Mouse (Mus musculus): ENCODE measurements around the gene Elavl3. TPM values are rescaled to one million over a fixed set of nuclear protein-coding genes. Genes with fewer than 3 reads are reported as not detected.
A peak's percentile ranks its signal among the peaks of the same experiment; 100 is the strongest.

Elavl3 gene
- total RNA-seq, 2 experiments from 2014 or later, result not detected

GRCm38 (mm10) chr9:22017208-22017825 is 34.5 kb downstream of the Elavl3 start:
- ATAC-seq (replicated peaks; ENCODE audit: low FRiP score, low TSS enrichment, poor library complexity, severe bottlenecking), result no peak

DNA sequence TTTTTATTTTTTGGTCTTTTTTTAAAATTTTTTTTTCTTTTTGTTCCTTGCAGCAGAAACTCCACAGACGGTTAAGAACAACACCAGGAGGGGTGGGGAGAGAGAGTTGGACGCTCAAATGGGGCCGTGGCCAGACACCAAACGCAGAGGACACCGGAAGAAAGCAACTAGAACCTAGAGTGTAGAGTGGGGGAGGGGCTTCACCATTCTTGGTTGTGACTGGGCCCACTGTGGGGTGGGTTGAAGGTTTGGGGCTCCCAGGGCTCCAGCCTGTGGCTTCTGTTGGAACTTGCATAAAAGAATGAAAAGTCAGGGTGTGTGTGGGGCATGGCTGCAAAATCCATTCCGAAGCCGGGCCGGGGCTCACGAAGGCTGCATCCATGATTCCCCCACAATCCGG is 35.6 kb downstream of the Elavl3 start:
- no peak for ATAC-seq (replicated peaks; ENCODE audit: low FRiP score, low TSS enrichment, poor library complexity, severe bottlenecking)

- ATAC-seq (replicated peaks; ENCODE audit: low FRiP score, low TSS enrichment, poor library complexity, severe bottlenecking), result no peak
Observed at GRCm38 (mm10) chr9:22012731-22013130, 39.1 kb downstream of the Elavl3 start.

- no peak for ATAC-seq (replicated peaks; ENCODE audit: low FRiP score, low TSS enrichment, poor library complexity, severe bottlenecking)
Observed at GRCm38 (mm10) chr9:22011055-22011454, 40.8 kb downstream of the Elavl3 start.

GRCm38 (mm10) chr9:22004546-22004945 is 47.3 kb downstream of the Elavl3 start:
- ATAC-seq (replicated peaks; ENCODE audit: low FRiP score, low TSS enrichment, poor library complexity, severe bottlenecking), result no peak

- ATAC-seq (replicated peaks; ENCODE audit: low FRiP score, low TSS enrichment, poor library complexity, severe bottlenecking), result peak; percentile 47
Observed at GRCm38 (mm10) chr9:22003163-22003554, 48.7 kb downstream of the Elavl3 start.

DNA sequence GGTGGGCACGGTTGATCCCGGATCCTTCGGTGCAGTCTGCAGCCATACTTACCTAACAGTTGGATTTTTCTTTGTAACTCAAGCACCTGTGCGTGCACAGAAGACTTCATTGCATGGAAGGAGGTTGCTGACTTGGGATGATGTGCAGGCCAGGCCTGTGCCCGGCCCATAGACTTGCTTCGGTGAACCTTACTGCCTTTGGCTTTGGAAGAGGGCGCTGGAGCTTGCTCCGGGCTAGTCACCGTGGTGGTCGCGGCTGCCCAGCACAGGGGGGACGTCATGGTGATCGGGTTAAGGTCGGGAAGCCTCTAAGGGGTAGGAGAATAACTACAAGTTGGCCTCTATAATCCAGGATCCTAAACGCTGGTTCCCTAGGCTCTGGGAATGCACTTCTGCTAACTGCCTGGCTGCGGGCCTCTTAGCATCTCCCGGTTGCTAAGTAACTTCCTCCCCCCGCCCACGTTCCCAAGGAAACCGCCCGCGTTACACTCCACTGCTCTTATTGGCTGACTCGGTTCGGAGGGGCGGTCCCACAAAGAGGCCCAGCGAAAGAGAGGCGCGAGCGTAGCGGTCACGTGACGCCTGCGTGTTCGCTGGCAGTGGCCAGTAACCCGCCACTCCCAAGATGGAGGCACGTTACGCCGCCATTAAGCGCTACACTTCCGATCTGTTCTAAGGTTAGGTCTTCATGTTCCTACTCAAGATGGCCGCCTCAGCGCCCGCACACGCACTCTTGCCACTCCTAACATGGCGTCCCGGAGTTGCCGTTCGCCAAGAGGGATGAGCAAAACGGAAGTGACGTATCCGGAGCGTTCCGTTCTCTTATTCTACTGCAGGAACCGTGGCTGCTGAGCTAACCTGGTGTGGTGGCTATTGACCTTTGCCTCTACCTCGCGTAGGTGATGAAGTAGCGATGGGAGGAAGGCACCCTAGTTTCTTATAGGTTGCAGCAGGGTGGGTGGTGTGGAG is 49.3 kb downstream of the Elavl3 start, which contains the start of the genes Ccdc151 and Prkcsh:
Ccdc151 (minus strand) TSS at position 441 of the 969 bp plus-strand sequence.
Prkcsh (plus strand) TSS at position 613 of the 969 bp plus-strand sequence.
- peak; percentile 95 for ATAC-seq (replicated peaks; ENCODE audit: low FRiP score, low TSS enrichment, poor library complexity, severe bottlenecking)

DNA sequence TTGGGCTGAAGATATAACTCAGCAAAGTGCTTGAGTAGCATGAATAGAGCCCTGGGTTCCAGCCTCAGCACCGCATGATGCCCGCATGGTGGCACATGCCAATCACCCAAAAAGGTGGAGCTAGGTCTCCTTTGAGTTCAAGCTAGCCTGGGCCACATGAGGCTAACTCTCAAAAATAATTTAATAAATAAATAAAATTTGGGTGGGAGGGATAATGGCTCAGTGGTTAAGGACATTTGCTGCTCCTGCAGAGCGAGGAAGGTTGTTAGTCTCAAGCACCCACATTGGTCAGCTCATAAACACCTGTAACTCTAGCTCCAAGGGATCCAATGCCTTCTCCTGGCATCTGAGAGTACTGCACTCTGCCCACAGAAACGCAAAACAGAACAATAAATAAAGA is 50.2 kb downstream of the Elavl3 start:
- ATAC-seq (replicated peaks; ENCODE audit: low FRiP score, low TSS enrichment, poor library complexity, severe bottlenecking), result no peak

DNA sequence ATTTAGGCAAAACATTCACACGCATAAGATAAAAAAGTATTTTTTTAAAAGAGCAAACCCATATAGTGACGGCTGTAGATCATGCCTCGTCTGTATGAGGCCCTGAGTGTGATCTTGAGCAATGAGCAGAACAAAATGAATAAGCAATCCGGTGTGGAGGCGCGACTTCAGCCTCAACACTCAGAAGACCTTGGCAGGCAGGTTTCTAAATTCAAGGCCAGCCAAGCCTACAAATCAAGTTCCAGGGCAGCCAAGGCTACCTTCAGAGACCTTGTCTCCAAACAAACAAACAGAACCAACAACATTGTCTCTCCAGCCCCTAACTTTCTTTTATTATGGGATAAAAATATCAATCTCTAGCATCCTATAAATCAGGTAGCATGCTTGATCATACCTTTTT is 51.5 kb downstream of the Elavl3 start:
- ATAC-seq (replicated peaks; ENCODE audit: low FRiP score, low TSS enrichment, poor library complexity, severe bottlenecking), result no peak

GRCm38 (mm10) chr9:21996178-21996867 is 55.5 kb downstream of the Elavl3 start:
- ATAC-seq (replicated peaks; ENCODE audit: low FRiP score, low TSS enrichment, poor library complexity, severe bottlenecking), result no peak

DNA sequence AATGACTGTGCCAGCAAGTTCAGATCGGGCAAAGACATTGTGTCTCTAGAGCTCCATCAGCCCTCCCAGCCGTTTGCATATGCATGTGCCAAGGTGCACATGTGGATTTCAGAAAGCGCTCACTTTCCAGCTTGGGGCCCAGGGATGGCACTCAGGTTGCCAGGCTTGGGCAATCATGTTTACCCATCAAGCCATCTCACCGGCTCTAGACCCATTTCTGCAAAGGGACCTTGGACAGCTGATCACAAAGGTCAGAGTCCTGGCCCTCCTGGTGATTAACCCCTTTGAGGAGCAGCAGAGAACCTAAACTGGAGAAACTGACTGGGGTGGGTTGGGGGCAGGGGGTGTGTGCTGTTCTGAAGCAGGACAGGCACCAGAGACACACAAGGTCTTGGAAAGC is 59.6 kb downstream of the Elavl3 start:
- ATAC-seq (replicated peaks; ENCODE audit: low FRiP score, low TSS enrichment, poor library complexity, severe bottlenecking), result no peak

DNA sequence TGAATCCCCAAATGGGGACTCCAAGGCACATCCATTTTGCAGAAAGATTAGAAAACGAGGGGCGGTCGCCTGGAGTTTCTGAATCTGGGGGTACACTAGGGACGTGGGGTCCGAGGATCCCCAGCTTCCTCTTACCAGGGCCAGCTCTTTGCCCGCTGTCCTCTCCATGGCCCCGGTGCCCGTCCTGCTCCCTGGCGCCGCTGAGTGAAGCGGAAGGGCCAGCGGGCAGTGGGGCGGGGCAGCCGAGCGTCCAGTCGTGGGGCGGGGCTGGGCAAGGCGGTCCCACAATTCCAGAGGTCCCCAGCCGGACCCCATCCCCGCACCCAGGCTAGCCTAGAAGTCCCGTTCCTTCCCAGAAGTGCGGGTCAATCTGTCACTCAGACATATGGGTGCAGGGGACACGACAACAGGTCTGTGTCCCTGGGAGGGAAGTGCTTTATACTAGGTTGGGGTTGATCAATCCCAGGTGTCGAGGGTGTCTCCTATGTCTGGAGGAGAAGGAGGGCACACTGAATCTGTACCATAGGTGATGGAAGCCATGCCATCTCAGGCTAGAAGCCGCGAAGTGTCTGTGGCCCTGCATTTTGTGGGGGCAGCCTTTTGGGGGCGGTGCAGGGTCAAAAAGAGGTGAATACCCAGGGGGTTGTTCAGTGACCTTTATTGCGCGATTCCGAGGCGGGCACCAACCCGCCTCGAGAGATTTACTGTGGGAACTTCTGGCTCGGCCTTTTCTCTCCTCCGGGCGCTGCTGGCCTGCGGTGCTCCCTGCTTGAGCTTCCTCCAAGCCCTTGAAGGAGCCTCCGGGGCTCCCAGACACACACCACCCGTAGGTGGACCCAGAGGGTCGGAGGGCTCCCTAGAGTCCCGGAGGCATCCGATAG is 62.4 kb downstream of the Elavl3 start, which contains the start of gene Rgl3:
Rgl3 (minus strand) TSS at position 217 of the 881 bp plus-strand sequence.
- ATAC-seq (replicated peaks; ENCODE audit: low FRiP score, low TSS enrichment, poor library complexity, severe bottlenecking), result peak; percentile 29; the same call in 1 of the 2 replicates

DNA sequence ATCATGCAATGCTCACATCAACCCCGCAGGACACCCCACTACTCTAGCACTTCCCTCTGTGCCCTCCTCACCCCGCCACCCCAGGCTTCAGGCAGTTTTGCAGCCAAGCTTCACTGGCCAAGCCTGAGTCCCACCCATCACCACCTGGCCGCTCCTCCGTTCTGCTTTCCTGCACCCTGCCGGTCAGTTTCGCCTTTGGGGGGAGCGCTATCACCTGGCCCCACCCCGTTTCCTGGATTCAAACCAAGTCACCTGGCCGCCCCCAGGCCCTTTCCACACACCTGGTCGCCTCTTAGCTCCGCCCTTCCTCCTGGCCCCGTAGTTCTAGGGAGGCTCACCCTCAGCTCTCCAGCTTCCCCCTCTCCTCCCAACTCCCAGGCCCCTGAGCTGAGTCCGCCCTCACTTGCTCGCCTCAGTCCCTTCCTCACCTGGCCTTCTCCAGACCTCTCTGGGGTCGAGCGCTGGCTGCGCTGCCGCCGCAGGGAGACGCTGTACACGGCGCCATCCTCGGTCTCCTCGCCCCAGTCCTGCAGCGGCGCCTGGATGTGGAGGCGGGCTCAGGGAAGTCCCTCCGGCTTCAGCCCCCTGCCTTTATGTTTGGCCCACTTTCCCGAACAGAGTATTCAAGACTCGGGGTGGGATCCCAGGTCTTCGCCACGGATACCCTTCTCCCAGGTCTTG is 63.3 kb downstream of the Elavl3 start:
- no peak for ATAC-seq (replicated peaks; ENCODE audit: low FRiP score, low TSS enrichment, poor library complexity, severe bottlenecking)

GRCm38 (mm10) chr9:21987592-21988342 is 64.1 kb downstream of the Elavl3 start:
- no peak for ATAC-seq (replicated peaks; ENCODE audit: low FRiP score, low TSS enrichment, poor library complexity, severe bottlenecking)

DNA sequence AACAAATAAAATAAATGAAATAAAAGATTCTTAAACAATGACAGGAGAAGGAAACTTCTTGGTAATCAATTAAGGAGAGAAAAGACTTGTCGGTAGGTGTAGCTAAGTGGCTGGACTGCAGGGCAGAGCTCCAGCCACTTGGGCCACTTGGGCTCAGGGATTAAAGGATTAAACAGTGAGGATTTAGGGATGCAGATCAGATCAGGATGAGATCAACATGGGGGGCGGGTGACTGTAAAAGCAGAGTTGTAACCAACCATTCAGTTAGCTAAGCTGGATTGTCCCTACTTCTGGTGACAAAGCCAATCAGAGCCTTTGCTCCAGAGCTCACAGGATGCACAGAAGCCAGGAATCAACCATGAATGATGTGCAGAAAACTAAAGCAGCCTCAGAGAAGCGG is 67.9 kb downstream of the Elavl3 start:
- no peak for ATAC-seq (replicated peaks; ENCODE audit: low FRiP score, low TSS enrichment, poor library complexity, severe bottlenecking)

DNA sequence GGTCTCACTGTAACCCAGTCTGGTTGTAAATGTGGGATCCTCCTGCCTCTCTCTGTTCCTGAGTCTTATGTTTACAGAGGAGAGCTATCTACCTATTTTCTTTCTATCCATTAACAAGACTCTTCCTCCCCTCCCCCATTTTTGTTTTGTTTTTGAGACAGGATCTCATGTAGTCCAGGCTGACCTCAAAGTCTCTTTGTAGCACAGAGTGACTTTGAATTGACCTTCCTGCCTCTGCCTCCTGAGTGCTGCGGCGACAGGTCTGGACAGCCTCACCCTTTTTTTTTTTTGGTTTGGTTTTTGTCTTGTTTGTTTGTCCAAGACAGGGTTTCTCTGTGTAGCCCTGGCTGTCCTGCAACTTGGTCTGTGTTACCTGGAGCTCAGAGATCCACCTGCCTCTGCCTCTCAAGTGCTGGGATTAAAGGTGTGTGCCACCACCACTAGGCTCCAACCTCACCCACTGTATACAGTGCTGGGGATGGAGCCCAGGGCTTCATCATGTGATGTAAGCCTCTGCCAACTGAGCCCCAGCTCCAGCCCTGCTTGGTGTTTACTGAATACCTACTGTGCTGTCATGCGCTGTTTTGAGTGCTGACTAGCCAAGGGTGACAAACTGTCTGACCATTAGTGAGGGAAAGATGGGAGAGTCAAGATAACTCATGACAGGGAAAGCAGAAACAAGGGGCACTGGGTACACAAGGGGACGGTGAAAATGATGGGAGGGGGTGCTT is 73.3 kb downstream of the Elavl3 start:
- ATAC-seq (replicated peaks; ENCODE audit: low FRiP score, low TSS enrichment, poor library complexity, severe bottlenecking), result no peak

DNA sequence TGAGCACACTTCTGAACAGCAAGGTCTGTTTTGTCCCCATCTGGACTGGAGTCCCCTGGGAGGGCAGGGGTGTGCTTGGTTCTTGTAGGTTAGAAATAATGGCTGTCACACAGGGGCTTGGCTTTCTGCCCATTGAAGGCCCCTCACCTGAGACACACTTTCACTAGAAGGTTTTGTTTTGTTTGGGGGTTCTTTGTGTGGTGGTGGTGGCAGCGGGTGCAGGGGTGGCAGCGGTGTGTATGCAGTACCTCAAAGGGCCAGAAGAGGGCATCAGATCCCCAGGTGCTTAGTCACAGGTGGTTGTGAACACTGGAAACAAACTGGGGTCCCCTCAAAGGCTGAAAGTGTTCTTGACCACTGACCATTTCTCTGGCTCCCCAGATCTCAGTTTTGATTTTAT is 73.9 kb downstream of the Elavl3 start:
- peak; percentile 56 for ATAC-seq (replicated peaks; ENCODE audit: low FRiP score, low TSS enrichment, poor library complexity, severe bottlenecking)

Data from megakaryocyte-erythroid progenitor cell, adult 5-6 weeks (primary cell).